Mouse (Mus musculus) 3134 (cell line): ENCODE measurements around the gene 3110082J24Rik.

Experiments
- DNase-seq: peaks from one replicate; pipeline ENCODE4 v3.0.0-alpha.2; 2011; ENCODE audit warnings: low spot score; ENCODE audit not compliant: insufficient read length; ENCODE audit errors: extremely low read depth

3110082J24Rik gene

DNA sequence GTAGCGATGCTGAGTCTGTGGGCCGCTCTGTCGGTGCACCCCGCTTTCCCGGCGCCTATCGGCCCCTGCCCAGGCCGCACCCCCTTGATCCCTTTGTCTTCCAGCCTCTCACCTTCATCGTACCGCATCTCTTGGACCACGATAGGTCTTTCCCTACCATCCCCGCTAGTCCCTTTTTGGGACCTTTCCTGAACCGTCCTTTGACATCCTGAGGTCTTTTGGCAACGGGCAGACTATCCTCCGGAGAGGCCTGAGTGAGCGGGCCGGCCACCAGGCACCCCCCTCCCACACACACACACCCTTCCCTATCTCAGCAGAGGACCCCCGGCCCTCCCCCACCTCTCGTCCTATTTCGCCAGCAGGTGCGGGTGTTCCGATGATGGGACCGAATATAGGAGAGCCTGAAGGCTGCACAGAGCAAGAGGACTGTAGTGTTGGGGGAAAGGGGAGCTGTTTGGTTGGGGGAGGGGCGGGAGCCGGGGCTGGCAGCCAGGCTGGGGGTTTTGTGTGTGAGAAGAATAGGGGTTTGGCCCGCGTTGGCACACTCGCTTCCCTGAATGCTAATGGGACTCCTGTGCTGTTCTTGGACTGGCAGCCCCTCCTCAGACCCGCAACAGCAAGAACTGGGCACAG, at the start of gene 3110082J24Rik:
3110082J24Rik (minus strand) TSS at position 419 of the 633 bp plus-strand sequence.
- no peak for DNase-seq

GRCm38 (mm10) chr5:30155395-30155792, 49.5 kb upstream of the 3110082J24Rik start:
- DNase-seq: no peak

DNA sequence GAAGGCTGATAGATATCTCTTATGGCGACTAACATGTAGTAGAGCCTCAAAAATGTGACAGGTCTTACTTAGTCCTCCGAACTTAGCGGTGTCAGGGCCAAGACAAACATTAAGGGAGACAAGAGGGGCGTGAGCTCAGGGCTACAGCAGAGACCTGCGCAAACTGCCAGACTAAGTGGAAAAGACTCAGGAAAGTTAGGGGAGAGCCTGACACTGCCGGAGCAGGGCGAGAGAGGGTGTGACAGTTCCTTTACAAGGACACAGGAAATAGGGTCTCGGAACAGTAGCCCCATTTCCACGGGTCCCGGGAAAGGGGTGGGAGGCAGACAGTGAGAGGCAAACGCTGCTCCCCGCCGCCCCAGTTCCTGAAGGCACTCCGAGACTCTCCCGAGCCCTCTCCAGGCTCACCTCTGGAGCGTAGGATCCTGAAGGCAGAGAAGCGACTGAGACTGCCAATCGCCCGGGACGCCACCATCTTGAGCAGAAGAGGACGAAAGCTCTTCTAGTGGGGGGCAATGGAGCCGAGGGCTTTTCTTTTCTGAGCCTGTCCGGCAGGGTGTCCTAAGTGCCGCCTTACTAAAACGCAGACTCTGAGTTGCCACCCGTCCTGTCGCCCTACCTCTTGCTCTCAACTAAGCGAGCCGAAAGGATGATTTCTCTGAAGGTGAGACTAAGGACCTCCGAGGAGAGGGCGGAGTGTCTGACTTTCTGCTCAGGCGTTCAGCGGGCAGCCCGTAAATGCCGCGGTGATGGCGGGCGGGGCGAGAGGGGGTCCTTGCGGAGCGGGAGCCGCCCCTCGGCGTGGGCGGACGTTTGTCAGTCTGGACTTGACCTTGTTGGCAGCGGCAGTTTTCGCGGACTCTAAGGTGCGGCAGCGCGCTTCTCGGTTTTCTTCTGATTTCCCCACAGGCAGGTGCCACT, 48.8 kb upstream of the 3110082J24Rik start, which contains the start of the genes Hadha and Hadhb:
Hadha (minus strand) TSS at position 689 of the 921 bp plus-strand sequence.
Hadhb (plus strand) TSS at position 775 of the 921 bp plus-strand sequence.
- DNase-seq: peak; percentile 92

GRCm38 (mm10) chr5:30154013-30154412, 48.1 kb upstream of the 3110082J24Rik start:
- DNase-seq: no peak

GRCm38 (mm10) chr5:30153222-30153621, 47.3 kb upstream of the 3110082J24Rik start:
- no peak for DNase-seq

DNA sequence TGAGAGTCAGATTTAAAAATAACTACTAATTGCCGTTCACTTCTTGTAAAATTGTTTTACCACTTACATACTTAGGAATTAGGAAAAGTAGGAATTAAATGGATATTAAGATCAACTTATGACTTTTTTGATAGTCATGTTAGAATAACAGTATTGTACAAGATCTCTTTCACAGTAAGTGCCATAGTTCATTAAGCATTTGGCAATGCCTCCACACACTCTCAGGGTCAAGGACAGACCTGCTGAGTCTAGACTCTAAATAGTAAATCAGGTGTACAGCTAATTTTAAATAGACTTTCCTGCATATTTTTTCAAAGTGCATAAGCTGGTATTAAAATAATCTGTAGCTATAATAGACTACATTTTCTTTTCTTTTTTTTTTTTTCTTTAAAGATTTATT, 46.5 kb upstream of the 3110082J24Rik start:
- no peak for DNase-seq

DNA sequence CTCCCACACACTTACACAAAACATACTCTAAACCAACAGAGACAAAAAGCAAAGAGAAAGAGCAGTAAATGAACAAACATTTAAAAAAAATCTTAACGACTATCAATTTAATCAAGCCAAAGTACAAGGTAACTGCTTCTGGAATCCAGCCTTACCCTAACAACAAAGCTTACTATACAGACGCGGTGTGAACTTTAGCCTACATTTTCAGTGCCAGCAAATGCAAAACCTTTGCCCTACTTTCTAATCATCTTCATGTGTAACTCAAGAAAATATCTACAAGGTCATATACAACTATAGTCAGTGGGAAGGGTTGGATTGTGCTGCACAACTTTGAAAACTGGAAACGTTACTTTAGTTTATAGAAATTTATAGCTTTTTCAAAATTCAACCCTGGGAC, 46.1 kb upstream of the 3110082J24Rik start:
- no peak for DNase-seq

GRCm38 (mm10) chr5:30148133-30148920, 42.4 kb upstream of the 3110082J24Rik start:
- DNase-seq: no peak

DNA sequence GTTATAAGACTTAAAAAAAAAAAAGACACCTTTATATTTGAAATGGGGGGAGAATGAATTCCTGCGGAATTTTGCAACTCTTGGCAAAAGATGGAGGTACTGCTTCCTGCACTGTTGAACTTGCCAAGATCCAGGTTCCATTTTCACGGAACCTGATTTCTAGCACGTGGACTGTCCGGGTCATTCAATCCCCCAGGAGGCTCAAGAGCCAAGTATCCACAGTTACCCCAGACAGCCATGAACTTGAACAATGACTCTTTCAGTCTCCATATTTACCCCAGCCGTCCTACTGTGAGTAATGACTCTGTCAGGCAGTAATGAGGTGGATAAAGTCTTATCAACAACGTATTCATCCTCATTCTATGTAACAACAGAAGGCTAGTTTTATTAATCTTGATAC, 40.6 kb upstream of the 3110082J24Rik start:
- DNase-seq: no peak

GRCm38 (mm10) chr5:30138193-30138592, 32.3 kb upstream of the 3110082J24Rik start:
- no peak for DNase-seq

- DNase-seq: no peak
Observed at GRCm38 (mm10) chr5:30137271-30137670, 31.4 kb upstream of the 3110082J24Rik start.

DNA sequence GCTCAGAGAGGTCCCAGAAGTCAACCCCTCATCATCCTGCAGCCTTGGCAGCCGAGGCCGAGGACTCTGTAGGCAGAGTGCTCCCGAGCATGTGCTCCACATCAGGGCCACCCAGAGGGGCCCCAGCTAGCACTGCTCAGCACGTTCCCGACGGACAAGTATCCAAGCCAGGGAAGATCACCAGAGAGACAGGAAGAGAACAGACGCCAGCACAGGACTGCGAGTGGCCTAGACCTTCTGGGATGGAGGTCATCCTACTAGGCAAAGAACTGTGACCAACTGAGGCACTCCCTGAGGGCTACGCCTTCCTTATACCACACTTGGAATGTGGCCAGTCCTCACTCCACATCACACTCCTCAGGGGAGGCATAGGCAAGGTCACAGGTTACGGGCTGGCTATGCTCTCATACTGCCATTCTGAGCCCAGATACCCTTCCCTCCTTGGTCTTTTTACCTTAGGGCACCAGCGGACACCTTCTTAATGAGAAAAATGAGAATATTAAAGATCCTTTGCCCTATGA, 29.9 kb upstream of the 3110082J24Rik start:
- no peak for DNase-seq

- no peak for DNase-seq
Observed at GRCm38 (mm10) chr5:30132173-30132572, 26.3 kb upstream of the 3110082J24Rik start.

GRCm38 (mm10) chr5:30131246-30131645, 25.4 kb upstream of the 3110082J24Rik start:
- no peak for DNase-seq

DNA sequence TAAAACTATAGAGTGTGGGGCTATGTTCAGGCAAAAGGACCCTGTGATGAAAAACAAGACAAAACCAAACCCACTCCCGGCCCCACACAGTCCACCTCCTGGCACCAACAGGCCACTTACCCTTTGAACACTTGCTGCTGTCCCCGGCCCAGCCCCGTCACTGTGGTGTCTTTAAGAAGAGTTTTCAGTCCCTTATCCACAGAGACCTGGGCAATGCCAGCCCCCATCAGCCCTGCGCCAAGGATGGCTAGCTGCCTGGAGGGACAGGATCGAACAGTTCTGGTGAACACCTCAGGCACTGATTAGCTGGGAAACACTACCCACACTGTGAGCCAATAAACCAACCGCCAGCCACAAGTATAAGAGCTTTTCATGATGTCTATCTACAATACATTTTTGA, 22.8 kb upstream of the 3110082J24Rik start:
- DNase-seq: no peak

- no peak for DNase-seq
Observed at GRCm38 (mm10) chr5:30127921-30128597, 22.2 kb upstream of the 3110082J24Rik start.

- peak; percentile 75 for DNase-seq
Observed at GRCm38 (mm10) chr5:30126756-30127155, 20.9 kb upstream of the 3110082J24Rik start.

- DNase-seq: no peak
Observed at GRCm38 (mm10) chr5:30125587-30125986, 19.7 kb upstream of the 3110082J24Rik start.

GRCm38 (mm10) chr5:30122481-30122880, 16.6 kb upstream of the 3110082J24Rik start:
- no peak for DNase-seq

DNA sequence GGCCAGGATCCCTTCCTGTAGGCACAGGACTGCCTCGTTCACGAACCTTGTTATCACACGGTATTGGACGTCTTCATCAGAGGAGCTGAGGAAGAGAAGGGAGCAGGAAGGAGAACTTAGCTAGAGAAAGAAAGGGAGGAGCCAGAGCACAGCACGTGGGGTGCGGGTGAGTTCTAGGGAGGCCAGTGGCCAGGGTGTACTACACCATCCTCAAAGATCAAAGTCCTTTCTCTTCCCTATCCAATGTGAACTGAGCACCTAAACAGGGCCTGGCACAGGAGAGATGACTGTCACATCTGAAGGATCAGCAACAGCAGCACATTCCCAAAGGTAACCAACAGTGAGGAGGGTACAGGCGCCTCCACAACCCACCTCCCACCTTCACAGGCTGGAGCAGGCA, 14.2 kb upstream of the 3110082J24Rik start:
- no peak for DNase-seq
